Mouse (Mus musculus) CD8-positive naive resting alpha-beta T cell, adult 2 months (primary cell): ENCODE measurements around the gene Npas2.

Experiments used
- DNase-seq, 2 experiments: peaks; one replicate each; pipeline ENCODE4 v3.0.0; 2022; ENCODE audit warnings: low read depth in 2 of 2, low spot score in 2 of 2

Npas2 gene

GRCm38 (mm10) chr1:39372220-39372843 lies 178.8 kb downstream of the Npas2 start:
- no peak for DNase-seq

GRCm38 (mm10) chr1:39373378-39373777 lies 179.8 kb downstream of the Npas2 start:
- no peak for DNase-seq

- no peak for DNase-seq
Observed at GRCm38 (mm10) chr1:39374231-39374809, 180.8 kb downstream of the Npas2 start.

- DNase-seq, result no peak
Observed at GRCm38 (mm10) chr1:39376121-39376520, 182.6 kb downstream of the Npas2 start.

GRCm38 (mm10) chr1:39376726-39377240 lies 183.3 kb downstream of the Npas2 start:
- no peak for DNase-seq

- DNase-seq, result no peak
Observed at GRCm38 (mm10) chr1:39378540-39378939, 185.0 kb downstream of the Npas2 start.

GRCm38 (mm10) chr1:39379021-39379420 lies 185.5 kb downstream of the Npas2 start:
- DNase-seq, result no peak

GRCm38 (mm10) chr1:39381017-39381416 lies 187.5 kb downstream of the Npas2 start:
- DNase-seq, result no peak

- no peak for DNase-seq
Observed at GRCm38 (mm10) chr1:39384914-39385313, 191.4 kb downstream of the Npas2 start.

GRCm38 (mm10) chr1:39386456-39386855 lies 192.9 kb downstream of the Npas2 start:
- DNase-seq, result no peak

- no peak for DNase-seq
Observed at GRCm38 (mm10) chr1:39387497-39387896, 194.0 kb downstream of the Npas2 start.

GRCm38 (mm10) chr1:39388163-39388562 lies 194.6 kb downstream of the Npas2 start:
- DNase-seq, result no peak

GRCm38 (mm10) chr1:39389338-39389737 lies 195.8 kb downstream of the Npas2 start:
- DNase-seq, result no peak

- no peak for DNase-seq
Observed at GRCm38 (mm10) chr1:39391652-39392051, 198.1 kb downstream of the Npas2 start.

GRCm38 (mm10) chr1:39392189-39392588 lies 198.7 kb downstream of the Npas2 start:
- DNase-seq, result peak; percentile 50 to 70

GRCm38 (mm10) chr1:39393217-39393867 lies 199.8 kb downstream of the Npas2 start:
- no peak for DNase-seq

- DNase-seq, result no peak
Observed at GRCm38 (mm10) chr1:39394096-39394495, 200.6 kb downstream of the Npas2 start.

- DNase-seq, result no peak
Observed at GRCm38 (mm10) chr1:39394650-39395049, 201.1 kb downstream of the Npas2 start.

GRCm38 (mm10) chr1:39396347-39396746 lies 202.8 kb downstream of the Npas2 start:
- DNase-seq, result no peak

- DNase-seq, result no peak
Observed at GRCm38 (mm10) chr1:39398284-39398683, 204.8 kb downstream of the Npas2 start.

- no peak for DNase-seq
Observed at GRCm38 (mm10) chr1:39399228-39399627, 205.7 kb downstream of the Npas2 start.

GRCm38 (mm10) chr1:39400173-39400572 lies 206.6 kb downstream of the Npas2 start:
- no peak for DNase-seq
